Mouse (Mus musculus) heart, adult 2 months (tissue): ENCODE results near the gene Aak1.

Experiments
- CTCF ChIP-seq: fragments of 200-600 bp; IDR thresholded peaks from 2 replicates; pipeline ENCODE4 v1.8.1; 2022; ENCODE audit warnings: antibody characterized with exemption, mild to moderate bottlenecking, moderate library complexity
- EP300 ChIP-seq: fragments of 200-500 bp; IDR thresholded peaks from 2 replicates; pipeline ENCODE4 v1.6.1; 2011; ENCODE audit warnings: low read depth, low read length, control low read depth; ENCODE audit not compliant: insufficient read depth
- POLR2A ChIP-seq: fragments of 200-500 bp; IDR thresholded peaks from 2 replicates; pipeline ENCODE4 v1.6.1; 2011; ENCODE audit warnings: mild to moderate bottlenecking, low read depth, low read length, control low read depth; ENCODE audit not compliant: insufficient read depth

DNA sequence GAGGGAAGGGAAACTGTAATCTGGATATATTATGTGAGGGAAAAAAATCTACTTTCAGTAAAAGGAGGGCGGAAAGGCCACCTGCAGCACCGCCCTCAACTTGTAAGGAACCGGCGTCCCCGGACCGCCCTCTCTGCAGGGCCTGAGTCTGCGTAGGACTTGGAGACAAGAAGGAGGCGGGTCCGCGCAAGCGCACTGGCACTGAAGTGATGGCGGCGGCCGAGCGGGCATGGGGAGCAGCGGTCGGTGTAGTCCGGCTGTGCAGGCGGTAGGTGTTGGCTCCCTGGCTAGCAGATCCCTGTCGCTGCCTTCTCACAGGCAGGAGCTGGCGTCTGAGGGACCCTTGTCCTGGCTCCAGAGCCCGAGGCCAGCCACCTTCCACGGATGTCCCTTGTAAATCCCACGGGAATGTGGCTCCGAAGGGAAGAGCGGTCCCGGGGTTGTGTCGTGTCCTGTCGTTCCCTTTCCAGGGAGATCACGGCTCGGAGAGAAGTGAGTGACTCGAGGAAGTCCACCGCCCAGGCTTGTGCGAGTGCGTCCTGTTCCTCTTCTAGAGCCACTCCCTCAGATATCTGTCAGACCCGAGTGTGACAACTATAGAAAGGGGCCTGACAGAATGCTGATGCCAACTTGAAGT, 160.5 kb downstream of the Aak1 start:
- TF ChIP-seq POLR2A (peak; percentile 94), EP300 (no peak), CTCF (no peak)
